Mouse (Mus musculus) hindbrain, embryonic 13.5 days (tissue): ENCODE data around the gene Mecom. TPM values are rescaled to one million over a fixed set of nuclear protein-coding genes. Genes with fewer than 3 reads are reported as not detected.
A peak's percentile ranks its signal among the peaks of the same experiment; 100 is the strongest.

Experiments used
- ATAC-seq: fragments of 200-750 bp; cut with Nextera tagmentation; 2 replicates; pipeline ENCODE4 v1.8.0; 2017; ENCODE audit warnings: moderate TSS enrichment; ENCODE audit not compliant: low FRiP score
- H3K27ac ChIP-seq: fragments of 300-500 bp; sonication (generic); 2 replicates; pipeline ENCODE4 v1.5.1; 2015; ENCODE audit warnings: inconsistent platforms, mild to moderate bottlenecking, moderate library complexity
- H3K27me3 ChIP-seq: fragments of 300-500 bp; sonication (generic); 2 replicates; pipeline ENCODE4 v1.6.1; 2015; ENCODE audit warnings: mild to moderate bottlenecking, inconsistent platforms
- H3K36me3 ChIP-seq: fragments of 300-500 bp; sonication (generic); 2 replicates; pipeline ENCODE4 v1.6.1; 2015; ENCODE audit warnings: mild to moderate bottlenecking, inconsistent platforms
- H3K4me1 ChIP-seq: fragments of 300-500 bp; sonication (generic); replicated peaks from 2 replicates; pipeline ENCODE4 v1.6.1; 2015; ENCODE audit warnings: inconsistent platforms
- H3K4me2 ChIP-seq: fragments of 300-500 bp; sonication (generic); 2 replicates; pipeline ENCODE4 v1.6.1; 2015; ENCODE audit warnings: inconsistent platforms, mild to moderate bottlenecking, moderate library complexity
- H3K4me3 ChIP-seq: fragments of 300-500 bp; sonication (generic); 2 replicates; pipeline ENCODE4 v1.5.1; 2015; ENCODE audit warnings: mild to moderate bottlenecking, inconsistent platforms
- H3K9ac ChIP-seq: fragments of 300-500 bp; sonication (generic); 2 replicates; pipeline ENCODE4 v1.6.1; 2015; ENCODE audit warnings: mild to moderate bottlenecking, inconsistent platforms
- H3K9me3 ChIP-seq: fragments of 300-500 bp; sonication (generic); 2 replicates; pipeline ENCODE4 v1.6.1; 2016; ENCODE audit warnings: inconsistent platforms
- WGBS: fragments of 180-500 bp; shearing (Covaris S2); methylation state at CpG from one replicate; pipeline ENCODE4 v1.1.7; 2015; 5-methylcytosine and 5-hydroxymethylcytosine counted together
- polyA plus RNA-seq: library from polyadenylated mRNA; unstranded; fragments of >200 nt; fragmentation: Nextera tagmentation; extraction: Ambion mirVana; gene quantifications from 2 replicates; pipeline ENCODE4 v1.2.1, GENCODE M21; 2015

Gene Mecom
- polyA plus RNA-seq, 1 experiment from 2014 or later = 12.3 TPM

DNA sequence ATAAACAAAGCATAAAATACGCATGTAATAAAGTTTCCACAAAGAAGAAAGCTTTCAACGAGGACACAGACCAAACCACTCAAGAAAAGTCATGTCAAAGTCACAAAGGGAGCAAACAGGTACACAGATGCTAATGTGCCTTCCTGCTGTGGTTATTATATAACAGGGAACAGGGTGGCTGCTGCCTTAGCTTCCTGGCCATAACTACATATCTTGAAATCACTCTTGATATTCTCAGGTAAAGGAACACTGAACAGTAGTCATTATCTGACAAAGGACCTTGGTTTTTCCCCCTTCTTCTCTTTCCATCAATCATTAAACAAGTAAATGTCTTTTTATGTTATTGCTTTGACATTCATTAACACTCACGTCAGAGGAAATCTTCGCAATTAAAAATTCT, 384.4 kb downstream of the Mecom start:
- Histone ChIP-seq H3K27ac (no peak overlapping the region), H3K9ac (no peak overlapping the region), H3K36me3 (no peaks in the 10 kb centered on the region), H3K27me3 (peaks cover 8% of the 10 kb centered on the region; the same call in 1 of the 2 replicates), H3K4me2 (no peak overlapping the region), H3K4me1 (no peaks in the 10 kb centered on the region), H3K9me3 (no peaks in the 10 kb centered on the region), H3K4me3 (no peak overlapping the region)
- WGBS = 79% methylated on average over 4 of the region's 4 CpGs
- ATAC-seq = no peak

GRCm38 (mm10) chr3:30160961-30161670, 386.7 kb downstream of the Mecom start:
- Histone ChIP-seq H3K4me1 (peaks cover 2% of the 10 kb centered on the region; the same call in 1 of the 2 replicates), H3K9me3 (no peaks in the 10 kb centered on the region), H3K4me2 (no peak overlapping the region), H3K27me3 (peaks cover 8% of the 10 kb centered on the region; the same call in 1 of the 2 replicates), H3K9ac (no peak overlapping the region), H3K27ac (no peak overlapping the region), H3K4me3 (no peak overlapping the region), H3K36me3 (no peaks in the 10 kb centered on the region)
- WGBS = 82% methylated on average over 5 of the region's 5 CpGs
- no peak for ATAC-seq

DNA sequence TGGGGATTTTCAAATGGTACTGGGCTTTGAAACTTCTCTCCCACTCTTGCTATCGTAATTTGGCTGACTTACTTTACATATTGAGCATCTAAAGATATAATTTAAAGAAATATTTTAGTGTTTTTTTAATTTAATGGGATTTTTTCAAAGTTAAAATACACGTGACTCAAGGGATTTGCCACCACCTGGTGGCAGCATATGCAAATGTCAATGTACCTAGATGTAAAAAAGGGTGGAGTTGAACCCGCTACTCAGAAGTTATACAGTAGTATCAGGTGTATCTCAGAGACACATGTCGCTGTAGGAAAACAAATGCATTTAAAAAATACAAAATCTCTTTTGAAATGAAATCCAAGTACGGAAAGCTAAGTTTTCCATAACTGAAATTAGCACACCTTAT, 387.5 kb downstream of the Mecom start:
- H3K9me3 ChIP-seq = no peaks in the 10 kb centered on the region
- no peak overlapping the region for H3K9ac ChIP-seq
- 84% methylated on average over 5 of the region's 5 CpGs for WGBS
- ATAC-seq = no peak
- peaks cover 8% of the 10 kb centered on the region; the same call in 1 of the 2 replicates for H3K27me3 ChIP-seq
- H3K4me1 ChIP-seq = peaks cover 3% of the 10 kb centered on the region; the same call in 1 of the 2 replicates
- H3K4me2 ChIP-seq = no peak overlapping the region
- no peaks in the 10 kb centered on the region for H3K36me3 ChIP-seq
- no peak overlapping the region for H3K27ac ChIP-seq
- no peak overlapping the region for H3K4me3 ChIP-seq

GRCm38 (mm10) chr3:30157128-30157670, 390.6 kb downstream of the Mecom start:
- Histone ChIP-seq H3K27ac (no peak overlapping the region), H3K36me3 (no peaks in the 10 kb centered on the region), H3K4me1 (peaks cover 13% of the 10 kb centered on the region), H3K27me3 (peaks cover 8% of the 10 kb centered on the region; the same call in 1 of the 2 replicates), H3K9ac (no peak overlapping the region), H3K4me2 (no peak overlapping the region), H3K4me3 (no peak overlapping the region), H3K9me3 (no peaks in the 10 kb centered on the region)
- ATAC-seq = no peak
- 77% methylated on average over 7 of the region's 7 CpGs for WGBS

DNA sequence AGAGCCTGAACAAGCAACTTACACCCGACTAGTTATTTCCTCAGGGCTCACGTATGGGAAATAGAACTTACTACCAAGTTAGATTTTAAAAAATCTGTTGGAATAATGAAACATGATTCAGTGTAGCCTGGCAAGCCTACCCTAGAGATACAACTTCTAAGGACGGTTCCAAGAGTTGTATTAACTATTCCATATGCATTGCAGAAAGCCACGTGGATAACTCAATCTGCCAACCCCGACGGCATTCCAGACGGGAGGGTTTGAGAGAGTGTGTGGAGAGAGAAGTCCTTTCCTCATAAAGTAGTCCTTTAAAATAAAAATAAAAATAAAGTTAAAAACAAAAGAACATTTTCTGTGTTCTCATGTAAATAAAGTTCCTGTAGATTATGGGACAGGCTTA, 393.4 kb downstream of the Mecom start:
- H3K27ac ChIP-seq = no peak overlapping the region
- no peak overlapping the region for H3K9ac ChIP-seq
- H3K36me3 ChIP-seq = no peaks in the 10 kb centered on the region
- peaks cover 7% of the 10 kb centered on the region; the same call in 1 of the 2 replicates for H3K27me3 ChIP-seq
- H3K4me1 ChIP-seq = peaks cover 16% of the 10 kb centered on the region
- no peak for ATAC-seq
- no peaks in the 10 kb centered on the region for H3K9me3 ChIP-seq
- no peak overlapping the region for H3K4me3 ChIP-seq
- H3K4me2 ChIP-seq = no peak overlapping the region
- 76% methylated on average over 7 of the region's 7 CpGs for WGBS

- Histone ChIP-seq H3K4me3 (no peak overlapping the region), H3K9me3 (no peaks in the 10 kb centered on the region), H3K27me3 (peaks cover 9% of the 10 kb centered on the region; the same call in 1 of the 2 replicates), H3K9ac (no peak overlapping the region), H3K4me1 (peaks cover 16% of the 10 kb centered on the region), H3K4me2 (no peak overlapping the region), H3K27ac (no peak overlapping the region), H3K36me3 (no peaks in the 10 kb centered on the region)
- ATAC-seq = peak; percentile 78
- 26% methylated on average over 3 of the region's 3 CpGs for WGBS
Observed at GRCm38 (mm10) chr3:30153923-30154331, 393.9 kb downstream of the Mecom start.

- Histone ChIP-seq H3K36me3 (no peaks in the 10 kb centered on the region), H3K9me3 (no peaks in the 10 kb centered on the region), H3K9ac (no peak overlapping the region), H3K27me3 (peaks cover 9% of the 10 kb centered on the region; the same call in 1 of the 2 replicates), H3K27ac (no peak overlapping the region), H3K4me3 (no peak overlapping the region), H3K4me1 (peaks cover 13% of the 10 kb centered on the region; the same call in 1 of the 2 replicates), H3K4me2 (no peak overlapping the region)
- 92% methylated on average over 4 of the region's 4 CpGs for WGBS
- ATAC-seq = no peak
Observed at GRCm38 (mm10) chr3:30150071-30150470, 397.7 kb downstream of the Mecom start.

DNA sequence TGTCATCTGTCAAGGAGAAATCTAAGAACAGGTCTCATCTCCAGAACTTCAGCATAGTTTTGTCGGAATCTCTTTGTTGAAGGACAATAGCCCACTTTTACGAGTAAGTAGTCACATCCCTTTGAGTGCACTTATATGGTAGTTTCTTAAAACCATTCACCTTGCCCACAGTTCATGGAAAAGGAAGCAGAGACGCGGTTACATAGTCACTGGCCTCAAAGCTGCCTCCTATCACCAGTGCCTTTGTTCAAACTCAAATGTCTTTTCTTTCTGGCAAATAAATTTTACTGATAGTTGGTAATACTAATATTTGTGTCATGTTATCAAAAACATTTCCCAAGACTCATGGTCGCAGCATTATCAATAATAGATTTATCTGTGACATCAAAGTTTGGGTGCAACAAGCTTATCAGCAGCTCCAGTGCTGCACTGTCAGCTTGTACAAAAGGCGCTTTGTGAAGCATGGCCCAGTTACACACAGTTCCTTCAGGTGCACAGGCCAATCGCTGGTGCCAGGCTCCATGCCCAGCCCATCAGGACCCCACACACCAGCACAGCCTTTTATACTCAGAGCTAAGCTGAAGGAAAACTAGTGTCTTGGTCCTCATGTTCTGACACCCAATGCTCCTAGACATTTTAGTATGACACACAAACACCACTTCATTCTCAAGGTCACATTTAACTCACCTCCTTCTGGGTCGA, 399.3 kb downstream of the Mecom start:
- Histone ChIP-seq H3K4me3 (no peak overlapping the region), H3K9me3 (no peaks in the 10 kb centered on the region), H3K27ac (no peak overlapping the region), H3K4me1 (peaks cover 15% of the 10 kb centered on the region), H3K27me3 (peaks cover 9% of the 10 kb centered on the region; the same call in 1 of the 2 replicates), H3K4me2 (no peak overlapping the region), H3K36me3 (no peaks in the 10 kb centered on the region), H3K9ac (no peak overlapping the region)
- 90% methylated on average over 8 of the region's 8 CpGs for WGBS
- no peak for ATAC-seq

GRCm38 (mm10) chr3:30145051-30145450, 402.8 kb downstream of the Mecom start:
- Histone ChIP-seq H3K4me3 (no peak overlapping the region), H3K9ac (no peak overlapping the region), H3K9me3 (no peaks in the 10 kb centered on the region), H3K36me3 (no peaks in the 10 kb centered on the region), H3K4me1 (peaks cover 10% of the 10 kb centered on the region), H3K27ac (no peak overlapping the region), H3K27me3 (peaks cover 7% of the 10 kb centered on the region; the same call in 1 of the 2 replicates), H3K4me2 (no peak overlapping the region)
- WGBS = 85% methylated on average over 5 of the region's 5 CpGs
- ATAC-seq = no peak

DNA sequence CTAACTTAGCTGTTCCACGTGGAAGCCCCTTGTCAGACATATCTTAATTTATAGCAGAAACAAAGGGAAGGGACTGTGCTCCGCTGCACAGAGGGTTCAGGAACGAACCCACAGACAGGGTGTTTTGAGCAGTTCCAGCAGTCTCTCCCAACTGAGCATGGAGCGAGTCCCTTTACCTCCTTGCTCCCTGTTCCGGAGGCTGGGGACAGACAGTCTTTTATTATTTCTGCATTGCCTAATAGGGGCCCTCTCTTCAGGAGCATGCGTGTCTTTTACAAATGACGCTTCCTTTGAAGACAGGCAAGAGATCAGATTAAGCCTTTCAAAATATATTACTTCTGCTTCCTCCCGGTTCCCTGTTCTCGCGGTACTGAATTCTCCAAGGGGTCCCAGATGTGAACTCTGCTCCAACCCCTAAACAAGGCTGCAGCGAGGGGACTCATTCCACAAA, 403.8 kb downstream of the Mecom start:
- no peak overlapping the region for H3K27ac ChIP-seq
- peaks cover 10% of the 10 kb centered on the region for H3K4me1 ChIP-seq
- no peak overlapping the region; the same call in 1 of the 2 replicates for H3K9ac ChIP-seq
- no peaks in the 10 kb centered on the region for H3K36me3 ChIP-seq
- H3K9me3 ChIP-seq = no peaks in the 10 kb centered on the region
- ATAC-seq = no peak
- H3K27me3 ChIP-seq = no peaks in the 10 kb centered on the region
- 29% methylated on average over 11 of the region's 11 CpGs for WGBS
- H3K4me2 ChIP-seq = no peak overlapping the region
- no peak overlapping the region for H3K4me3 ChIP-seq

DNA sequence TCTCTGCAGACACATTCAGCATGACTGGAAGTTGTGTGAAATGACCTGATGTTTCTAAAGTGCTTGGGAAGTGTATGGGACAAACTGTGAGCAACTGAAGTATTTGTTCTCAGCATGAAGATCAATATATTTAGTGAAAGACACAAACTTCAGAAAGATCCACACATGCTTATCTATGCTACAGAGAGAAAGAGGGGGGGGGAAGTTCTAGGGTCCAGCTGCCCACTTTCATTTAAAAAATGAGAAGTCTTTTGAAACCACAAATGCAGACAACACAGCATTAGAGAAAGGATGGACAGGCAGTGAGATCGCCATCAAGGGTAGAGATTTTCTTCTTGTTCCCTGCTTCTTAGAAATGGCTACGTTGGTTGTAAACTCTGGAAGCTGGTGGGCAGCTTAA, 404.4 kb downstream of the Mecom start:
- Histone ChIP-seq H3K27ac (no peak overlapping the region), H3K27me3 (no peaks in the 10 kb centered on the region), H3K36me3 (no peaks in the 10 kb centered on the region), H3K9me3 (no peaks in the 10 kb centered on the region), H3K4me2 (no peak overlapping the region), H3K4me1 (peaks cover 10% of the 10 kb centered on the region), H3K4me3 (no peak overlapping the region), H3K9ac (no peak overlapping the region)
- no peak for ATAC-seq
- WGBS = 91% methylated on average over 2 of the region's 2 CpGs

- 85% methylated on average over 5 of the region's 5 CpGs for WGBS
- Histone ChIP-seq H3K9me3 (no peaks in the 10 kb centered on the region), H3K36me3 (no peaks in the 10 kb centered on the region), H3K4me1 (peaks cover 10% of the 10 kb centered on the region), H3K27ac (no peak overlapping the region), H3K4me2 (no peak overlapping the region), H3K9ac (no peak overlapping the region), H3K4me3 (no peak overlapping the region), H3K27me3 (no peaks in the 10 kb centered on the region)
- no peak for ATAC-seq
Observed at GRCm38 (mm10) chr3:30140349-30140748, 407.5 kb downstream of the Mecom start.
